Mouse (Mus musculus): ENCODE measurements around the gene Ppp2r5a. TPM values are rescaled to one million over a fixed set of nuclear protein-coding genes. Genes with fewer than 3 reads are reported as not detected.

Ppp2r5a gene
- polyA plus RNA-seq, 1 experiment = 91.0 TPM

- H3K4me3 ChIP-seq (replicated peaks; ENCODE audit: extremely low read depth, low read depth, low read length) = peak within 1 kb of the TSS; percentile 91
- no peak for TF ChIP-seq CTCF (IDR thresholded peaks at IDR 0.05; ENCODE audit: insufficient read depth, low read length)
- peak; percentile 89; the same call in 1 of the 2 replicates for TF ChIP-seq POLR2A (IDR thresholded peaks at IDR 0.05; ENCODE audit: borderline replicate concordance, extremely low read depth, low read depth, low read length)
- DNase-seq = peak; percentile 94
- peaks cover 7% of the 10 kb centered on the region; the same call in 1 of the 2 replicates for H3K4me1 ChIP-seq (ENCODE audit: control insufficient read depth, insufficient read depth, low read length)
- under 1% methylated on average over 42 of the region's 42 CpGs for WGBS
Observed at GRCm38 (mm10) chr1:191325726-191326232, 77.3 kb downstream of the Ppp2r5a start, which contains the start of gene Tmem206. Tmem206 (plus strand) TSS chr1:191325912.

- TF ChIP-seq POLR2A (IDR thresholded peaks at IDR 0.05; ENCODE audit: borderline replicate concordance, extremely low read depth, low read depth, low read length) (no peak), CTCF (IDR thresholded peaks at IDR 0.05; ENCODE audit: insufficient read depth, low read length) (no peak)
- no peak for DNase-seq
- 79% methylated on average over 7 of the region's 7 CpGs for WGBS
- H3K4me3 ChIP-seq (replicated peaks; ENCODE audit: extremely low read depth, low read depth, low read length) = no peak overlapping the region
- H3K4me1 ChIP-seq (ENCODE audit: control insufficient read depth, insufficient read depth, low read length) = peaks cover 7% of the 10 kb centered on the region; the same call in 1 of the 2 replicates
Observed at GRCm38 (mm10) chr1:191324733-191325590, 78.1 kb downstream of the Ppp2r5a start.

GRCm38 (mm10) chr1:191323381-191323780 is 79.7 kb downstream of the Ppp2r5a start:
- 84% methylated on average over 3 of the region's 3 CpGs for WGBS
- Histone ChIP-seq H3K4me1 (ENCODE audit: control insufficient read depth, insufficient read depth, low read length) (peaks cover 7% of the 10 kb centered on the region; the same call in 1 of the 2 replicates), H3K4me3 (replicated peaks; ENCODE audit: extremely low read depth, low read depth, low read length) (no peak overlapping the region)
- TF ChIP-seq POLR2A (IDR thresholded peaks at IDR 0.05; ENCODE audit: borderline replicate concordance, extremely low read depth, low read depth, low read length) (no peak), CTCF (IDR thresholded peaks at IDR 0.05; ENCODE audit: insufficient read depth, low read length) (no peak)
- DNase-seq = no peak

- no peak for DNase-seq
- TF ChIP-seq POLR2A (IDR thresholded peaks at IDR 0.05; ENCODE audit: borderline replicate concordance, extremely low read depth, low read depth, low read length) (no peak), CTCF (IDR thresholded peaks at IDR 0.05; ENCODE audit: insufficient read depth, low read length) (no peak)
- H3K4me3 ChIP-seq (replicated peaks; ENCODE audit: extremely low read depth, low read depth, low read length) = no peak overlapping the region
- H3K4me1 ChIP-seq (ENCODE audit: control insufficient read depth, insufficient read depth, low read length) = peaks cover 3% of the 10 kb centered on the region; the same call in 1 of the 2 replicates
- 37% methylated on average over 5 of the region's 5 CpGs for WGBS
Observed at GRCm38 (mm10) chr1:191318686-191319085, 84.4 kb downstream of the Ppp2r5a start.

- peak; percentile 85 for DNase-seq
- under 1% methylated on average over 54 of the region's 54 CpGs for WGBS
- no peak for TF ChIP-seq CTCF (IDR thresholded peaks at IDR 0.05; ENCODE audit: insufficient read depth, low read length)
- 0 out of 2 replicates have a peak, but pooled peaks have one; percentile 52 for TF ChIP-seq POLR2A (IDR thresholded peaks at IDR 0.05; ENCODE audit: borderline replicate concordance, extremely low read depth, low read depth, low read length)
Observed at GRCm38 (mm10) chr1:191317591-191318196, 85.4 kb downstream of the Ppp2r5a start, which contains the start of gene Nenf. Nenf (minus strand) TSS chr1:191318194.

GRCm38 (mm10) chr1:191316818-191317217 is 86.3 kb downstream of the Ppp2r5a start:
- TF ChIP-seq CTCF (IDR thresholded peaks at IDR 0.05; ENCODE audit: insufficient read depth, low read length) (no peak), POLR2A (IDR thresholded peaks at IDR 0.05; ENCODE audit: borderline replicate concordance, extremely low read depth, low read depth, low read length) (no peak)

More at GRCm38 (mm10) chr1:191317591-191318196, 85.4 kb downstream of the Ppp2r5a start, which contains the start of gene Nenf:
- H3K4me1 ChIP-seq (ENCODE audit: control insufficient read depth, insufficient read depth, low read length) = peaks cover 3% of the 10 kb centered on the region; the same call in 1 of the 2 replicates
- peak within 1 kb of the TSS; percentile 76 for H3K4me3 ChIP-seq (replicated peaks; ENCODE audit: extremely low read depth, low read depth, low read length)

GRCm38 (mm10) chr1:191313926-191314325 is 89.1 kb downstream of the Ppp2r5a start:
- no peak overlapping the region for H3K4me3 ChIP-seq (replicated peaks; ENCODE audit: extremely low read depth, low read depth, low read length)
- peaks cover 5% of the 10 kb centered on the region; the same call in 1 of the 2 replicates for H3K4me1 ChIP-seq (ENCODE audit: control insufficient read depth, insufficient read depth, low read length)
- TF ChIP-seq CTCF (IDR thresholded peaks at IDR 0.05; ENCODE audit: insufficient read depth, low read length) (no peak), POLR2A (IDR thresholded peaks at IDR 0.05; ENCODE audit: borderline replicate concordance, extremely low read depth, low read depth, low read length) (no peak)
- 58% methylated on average over 4 of the region's 4 CpGs for WGBS
- no peak for DNase-seq

More at GRCm38 (mm10) chr1:191316818-191317217, 86.3 kb downstream of the Ppp2r5a start:
- 49% methylated on average over 8 of the region's 8 CpGs for WGBS
- Histone ChIP-seq H3K4me3 (replicated peaks; ENCODE audit: extremely low read depth, low read depth, low read length) (no peak overlapping the region), H3K4me1 (ENCODE audit: control insufficient read depth, insufficient read depth, low read length) (peaks cover 5% of the 10 kb centered on the region; the same call in 1 of the 2 replicates)
- no peak for DNase-seq

- H3K4me3 ChIP-seq (replicated peaks; ENCODE audit: extremely low read depth, low read depth, low read length) = peak overlapping the region; percentile 37
- 52% methylated on average over 6 of the region's 6 CpGs for WGBS
- TF ChIP-seq POLR2A (IDR thresholded peaks at IDR 0.05; ENCODE audit: borderline replicate concordance, extremely low read depth, low read depth, low read length) = no peak
- no peak for TF ChIP-seq CTCF (IDR thresholded peaks at IDR 0.05; ENCODE audit: insufficient read depth, low read length)
- H3K4me1 ChIP-seq (ENCODE audit: control insufficient read depth, insufficient read depth, low read length) = peaks cover 5% of the 10 kb centered on the region; the same call in 1 of the 2 replicates
- no peak for DNase-seq
Observed at GRCm38 (mm10) chr1:191313158-191313557, 89.9 kb downstream of the Ppp2r5a start.

- TF ChIP-seq POLR2A (IDR thresholded peaks at IDR 0.05; ENCODE audit: borderline replicate concordance, extremely low read depth, low read depth, low read length) (peak; percentile 73; the same call in 1 of the 2 replicates), CTCF (IDR thresholded peaks at IDR 0.05; ENCODE audit: insufficient read depth, low read length) (peak; percentile 86)
- WGBS = 1% methylated on average over 14 of the region's 14 CpGs
Observed at GRCm38 (mm10) chr1:191312513-191312941, 90.5 kb downstream of the Ppp2r5a start.

More at GRCm38 (mm10) chr1:191312513-191312941, 90.5 kb downstream of the Ppp2r5a start:
- peaks cover 5% of the 10 kb centered on the region; the same call in 1 of the 2 replicates for H3K4me1 ChIP-seq (ENCODE audit: control insufficient read depth, insufficient read depth, low read length)
- H3K4me3 ChIP-seq (replicated peaks; ENCODE audit: extremely low read depth, low read depth, low read length) = peak overlapping the region; percentile 100
- DNase-seq = peak; percentile 89
